Mouse (Mus musculus) right cerebral cortex, postnatal 25 days (tissue): Measurements from ENCODE around the gene Gmds.

Experiments used
- DNase-seq: peaks from one replicate; pipeline ENCODE4 v3.0.0; 2022

Gene Gmds

DNA sequence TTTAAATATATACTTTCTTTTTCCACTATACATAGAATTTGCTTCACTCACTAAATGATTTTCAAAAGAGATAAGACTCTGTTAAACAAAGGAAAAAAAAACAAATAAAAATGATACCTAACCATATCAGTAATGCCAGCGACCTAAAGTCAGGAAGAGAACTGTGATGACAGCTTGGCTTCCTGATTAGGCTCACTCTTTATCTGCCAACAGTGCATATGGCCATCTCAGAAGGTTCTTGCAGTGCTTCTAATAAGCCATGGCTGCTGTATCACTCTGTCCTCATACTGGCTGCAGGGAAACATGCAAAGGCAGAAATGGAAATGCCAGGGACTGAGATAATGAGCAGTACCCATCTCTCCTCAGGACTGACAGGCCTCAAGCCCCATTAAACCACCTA, 192.6 kb downstream of the Gmds start:
- DNase-seq: no peak

DNA sequence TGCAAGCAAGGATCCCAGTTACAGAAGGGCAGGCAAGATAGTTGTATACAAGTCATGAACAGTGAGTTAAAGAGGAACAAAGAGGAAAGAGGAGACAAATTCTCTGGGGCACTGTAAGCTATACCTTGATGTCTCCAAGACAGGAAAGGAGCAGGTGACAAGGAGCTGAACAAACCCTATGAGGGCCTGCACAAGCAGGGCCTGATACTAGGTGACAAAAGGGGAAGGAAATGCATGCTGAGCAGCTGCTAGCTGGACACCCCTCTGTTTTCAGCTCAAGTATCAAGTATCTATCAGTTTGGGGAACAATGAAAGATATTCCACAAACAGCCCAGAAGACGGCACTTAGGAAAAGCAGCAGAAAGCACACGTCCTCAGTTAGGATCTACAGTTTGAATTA, 193.4 kb downstream of the Gmds start:
- no peak for DNase-seq

DNA sequence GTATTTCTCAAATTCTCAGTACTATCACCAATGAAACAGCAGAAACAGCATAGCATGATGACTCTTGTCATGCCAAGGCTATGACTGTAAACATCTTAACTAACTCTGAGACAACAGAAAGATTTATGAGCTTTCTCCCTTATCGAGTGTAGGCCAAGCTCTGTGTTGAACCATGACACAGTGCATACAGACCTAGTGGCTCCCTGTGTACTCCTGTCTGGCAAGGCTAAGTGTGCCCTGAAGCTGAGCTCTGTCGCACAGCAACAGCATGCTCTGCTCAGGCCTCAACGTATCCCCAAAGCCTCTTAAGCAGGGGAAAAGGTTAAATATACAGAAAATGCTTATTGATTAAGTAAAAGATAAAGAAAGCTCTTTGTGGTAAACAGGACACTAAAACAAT, 194.9 kb downstream of the Gmds start:
- no peak for DNase-seq

DNA sequence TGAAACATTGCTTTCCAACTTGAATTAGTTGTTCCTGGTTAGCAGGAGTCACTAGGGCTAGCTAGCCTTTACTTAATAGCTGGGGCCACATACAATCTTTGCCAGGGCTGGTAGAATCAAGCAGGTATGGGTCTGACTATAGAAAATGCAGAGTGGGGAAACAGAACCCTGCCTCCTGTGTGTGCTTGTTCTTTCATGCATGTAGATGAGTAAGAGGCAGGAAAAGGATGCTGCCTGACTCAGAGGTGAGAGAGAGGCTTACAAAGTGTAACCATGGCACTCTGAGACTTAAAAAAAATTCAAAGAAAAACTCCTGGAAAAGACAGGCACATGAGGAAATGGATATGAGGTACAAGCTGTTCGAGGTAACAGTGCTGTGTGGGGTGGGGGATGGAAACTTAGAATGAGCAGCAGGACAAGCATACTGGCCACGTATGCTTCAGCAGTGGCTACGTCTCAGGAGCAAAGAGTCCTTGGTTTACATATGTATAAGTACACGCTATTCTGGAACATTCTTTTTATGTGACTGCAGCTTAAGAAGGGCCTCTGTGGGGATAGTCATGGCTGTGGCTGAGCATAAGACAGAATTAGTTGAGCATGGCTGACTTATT, 203.8 kb downstream of the Gmds start:
- no peak for DNase-seq

DNA sequence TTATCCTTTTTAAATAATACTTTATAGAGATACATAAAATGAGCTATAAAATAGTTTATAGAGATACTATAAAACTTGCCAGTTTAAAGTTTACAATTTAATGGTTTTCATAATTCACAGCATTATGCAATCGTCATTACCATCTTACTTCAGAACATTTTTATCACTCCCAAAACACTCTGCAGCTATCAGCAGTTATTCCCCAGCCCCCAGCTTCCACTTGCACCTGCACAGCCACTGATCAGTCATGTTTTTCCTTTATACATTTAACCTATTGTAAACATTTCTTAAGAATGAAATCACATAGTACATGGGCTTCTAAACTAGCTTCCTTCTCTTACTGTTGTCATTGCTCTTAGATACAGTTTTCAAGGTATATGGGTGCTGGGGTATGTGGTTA, 208.6 kb downstream of the Gmds start:
- no peak for DNase-seq

DNA sequence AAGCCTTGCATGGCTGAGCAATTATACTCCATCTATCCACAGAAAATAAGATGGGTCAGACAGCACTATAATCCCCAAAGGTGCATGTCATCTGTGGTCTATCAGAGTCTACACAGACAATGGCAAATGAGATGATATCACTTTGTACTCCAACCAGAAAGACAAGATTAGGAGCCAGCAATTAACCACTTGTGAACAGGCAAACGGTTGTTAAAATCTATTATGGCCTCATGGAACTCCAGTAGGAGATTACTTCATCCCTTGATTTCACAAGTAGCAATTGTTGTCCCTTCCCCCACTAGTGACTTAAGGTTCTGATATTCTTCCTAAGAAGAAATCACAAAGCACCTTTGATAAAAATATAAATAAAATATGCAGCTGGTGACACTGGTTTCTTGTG, 220.2 kb downstream of the Gmds start:
- no peak for DNase-seq

DNA sequence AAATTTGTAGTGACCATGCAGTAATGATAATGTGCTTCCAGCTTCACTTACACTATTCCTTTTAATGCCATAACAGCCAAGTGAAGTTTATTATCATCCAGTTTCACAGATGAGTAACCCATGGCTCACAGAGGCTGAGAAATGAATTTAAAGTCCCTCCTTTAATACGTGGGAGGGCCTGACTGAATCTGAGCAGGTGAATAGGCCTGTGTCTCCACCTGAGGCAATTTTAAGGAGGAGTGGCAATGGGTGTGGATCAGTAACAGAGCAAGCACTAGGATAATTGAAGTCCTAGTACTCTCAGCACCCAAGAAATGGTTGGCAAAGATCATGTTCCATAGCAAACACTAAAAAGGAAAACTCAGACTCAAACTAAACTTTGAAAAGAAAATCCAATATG, 223.1 kb downstream of the Gmds start:
- DNase-seq: no peak

DNA sequence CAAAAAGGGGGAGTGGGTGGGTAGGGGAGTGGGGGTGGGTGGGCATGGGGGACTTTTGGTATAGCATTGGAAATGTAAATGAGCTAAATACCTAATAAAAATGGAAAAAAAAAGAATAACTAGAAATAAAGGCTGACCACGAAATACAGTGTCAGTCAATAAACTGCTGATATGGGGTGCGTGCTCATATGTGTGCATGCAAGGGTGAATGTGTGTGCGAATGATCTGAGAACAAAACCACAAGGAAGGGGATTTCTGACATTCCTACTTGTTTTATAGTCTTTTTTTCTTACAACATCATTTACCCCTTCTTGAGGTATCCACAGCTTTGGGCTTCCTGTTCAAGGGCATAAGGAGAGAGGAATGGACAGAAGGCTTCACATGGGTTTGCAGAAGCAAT, 224.7 kb downstream of the Gmds start:
- no peak for DNase-seq

DNA sequence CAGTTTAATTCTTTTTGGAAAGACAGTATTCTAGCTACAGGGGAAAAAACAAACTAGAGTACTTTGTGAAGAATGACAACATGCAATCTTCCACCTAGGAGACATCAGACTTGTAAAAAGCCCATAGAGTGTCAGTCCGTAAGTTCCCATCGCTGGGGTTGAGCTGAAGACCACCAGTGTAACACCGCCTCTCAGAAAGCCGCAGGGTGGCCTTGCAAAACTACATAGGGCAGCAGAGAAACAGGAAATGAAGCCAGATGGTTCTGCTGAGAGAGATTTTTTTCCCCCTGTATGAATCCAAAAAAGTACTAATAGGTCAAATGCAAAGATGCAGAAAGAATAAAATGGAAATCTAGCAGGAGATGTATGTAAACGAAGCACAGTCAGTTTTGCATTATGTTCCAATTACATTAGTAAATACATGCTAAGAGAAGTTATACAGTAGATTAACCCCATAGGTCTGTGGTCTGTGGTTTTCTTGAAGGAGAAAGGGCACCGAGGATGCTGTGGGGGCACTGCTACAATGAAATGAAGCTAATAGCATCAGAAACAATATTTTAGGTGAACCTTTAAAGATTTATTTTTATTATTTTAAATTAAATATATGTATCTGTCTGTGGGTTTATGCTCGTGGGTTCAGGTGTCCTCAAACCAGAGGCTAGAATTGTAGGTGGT, 250.1 kb downstream of the Gmds start:
- no peak for DNase-seq

DNA sequence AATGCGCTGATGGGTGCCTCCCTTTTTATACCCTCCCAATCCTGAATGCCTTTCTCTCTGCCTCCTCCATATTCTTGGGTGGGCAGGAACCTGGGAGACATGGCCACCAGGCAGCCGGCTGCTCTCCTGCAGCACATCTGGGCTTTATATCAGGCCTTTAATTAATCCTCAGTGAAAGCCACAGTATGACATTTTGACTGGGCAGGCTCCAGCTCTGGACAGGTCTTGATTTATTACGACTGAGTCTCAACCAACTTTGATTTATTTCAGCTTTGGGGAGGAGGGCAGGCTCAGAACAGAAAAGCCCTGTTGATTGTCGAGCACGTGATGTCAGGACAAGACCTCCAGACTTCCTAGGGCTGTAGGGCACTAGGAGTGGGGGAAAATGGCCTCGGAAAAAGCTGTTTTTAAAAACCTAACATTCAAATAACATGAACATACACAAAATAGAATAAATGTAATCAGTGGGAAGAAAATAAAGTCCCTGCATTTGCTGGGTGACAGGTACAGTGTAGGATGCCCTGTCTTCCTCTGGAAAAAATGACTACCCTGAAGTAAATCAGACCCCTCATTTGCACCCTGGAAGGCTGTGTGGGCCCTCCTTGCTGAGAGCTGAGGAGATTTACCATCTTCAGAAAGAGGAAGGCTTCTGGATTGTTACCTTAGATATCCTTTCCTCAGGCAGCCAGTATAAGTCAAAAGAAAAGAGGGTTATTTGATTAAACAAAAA, 257.9 kb downstream of the Gmds start:
- DNase-seq: no peak

DNA sequence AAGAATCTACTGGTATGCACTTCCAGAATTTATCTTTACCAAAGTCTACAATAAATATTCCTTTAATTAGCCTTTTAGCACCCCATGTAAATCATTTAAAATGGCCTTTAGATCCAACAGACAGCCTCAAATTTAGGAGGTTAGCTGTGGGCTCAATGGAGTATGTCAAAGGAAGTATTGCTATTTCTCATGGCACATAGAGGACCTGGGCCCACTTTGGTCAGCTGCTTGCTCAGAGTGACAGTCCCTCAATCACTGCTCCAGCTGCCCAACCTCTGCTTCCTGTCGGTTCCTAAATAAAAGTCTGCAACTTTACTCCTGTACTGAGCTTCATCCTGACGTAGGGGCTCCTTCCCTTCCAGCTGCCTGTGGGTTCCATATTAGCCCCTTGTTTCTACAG, 264.9 kb downstream of the Gmds start:
- DNase-seq: no peak

DNA sequence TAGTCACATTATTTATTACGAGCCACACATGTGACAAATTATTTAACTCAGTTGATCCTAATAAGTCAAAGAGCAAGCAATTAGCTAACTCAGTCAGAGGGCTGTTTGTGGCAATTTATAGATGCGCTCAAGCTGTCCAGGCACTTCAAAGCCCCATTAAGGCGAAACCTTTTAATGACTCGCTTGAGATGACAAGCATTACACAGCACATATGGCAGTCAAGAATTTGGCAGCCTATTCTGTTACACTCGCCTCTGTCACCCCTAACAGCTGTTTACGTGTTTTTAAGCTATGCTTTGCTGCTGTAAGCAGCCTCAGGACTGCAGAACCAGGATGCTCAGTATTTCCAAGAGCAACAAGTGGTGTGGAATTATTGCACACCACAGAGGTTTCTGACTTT, 283.2 kb downstream of the Gmds start:
- no peak for DNase-seq

DNA sequence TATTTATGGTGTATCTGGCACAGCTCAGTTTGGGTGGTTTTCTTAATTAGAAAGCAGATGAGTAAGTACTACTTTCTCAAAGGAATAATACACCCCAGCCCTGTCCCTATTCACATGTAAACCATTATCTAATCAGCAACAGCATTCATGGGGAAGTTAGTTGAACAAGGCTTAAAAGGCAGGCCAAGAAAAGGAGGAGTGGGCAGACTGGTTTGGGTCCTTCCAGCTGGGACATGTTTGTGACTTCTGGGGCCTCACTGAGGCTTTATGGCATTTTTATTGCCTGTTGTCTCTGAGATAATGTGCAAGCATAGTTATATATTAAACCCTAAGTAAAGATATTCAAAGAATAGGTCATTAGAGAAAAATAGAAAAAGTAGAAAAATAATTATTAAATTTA, 285.0 kb downstream of the Gmds start:
- no peak for DNase-seq

DNA sequence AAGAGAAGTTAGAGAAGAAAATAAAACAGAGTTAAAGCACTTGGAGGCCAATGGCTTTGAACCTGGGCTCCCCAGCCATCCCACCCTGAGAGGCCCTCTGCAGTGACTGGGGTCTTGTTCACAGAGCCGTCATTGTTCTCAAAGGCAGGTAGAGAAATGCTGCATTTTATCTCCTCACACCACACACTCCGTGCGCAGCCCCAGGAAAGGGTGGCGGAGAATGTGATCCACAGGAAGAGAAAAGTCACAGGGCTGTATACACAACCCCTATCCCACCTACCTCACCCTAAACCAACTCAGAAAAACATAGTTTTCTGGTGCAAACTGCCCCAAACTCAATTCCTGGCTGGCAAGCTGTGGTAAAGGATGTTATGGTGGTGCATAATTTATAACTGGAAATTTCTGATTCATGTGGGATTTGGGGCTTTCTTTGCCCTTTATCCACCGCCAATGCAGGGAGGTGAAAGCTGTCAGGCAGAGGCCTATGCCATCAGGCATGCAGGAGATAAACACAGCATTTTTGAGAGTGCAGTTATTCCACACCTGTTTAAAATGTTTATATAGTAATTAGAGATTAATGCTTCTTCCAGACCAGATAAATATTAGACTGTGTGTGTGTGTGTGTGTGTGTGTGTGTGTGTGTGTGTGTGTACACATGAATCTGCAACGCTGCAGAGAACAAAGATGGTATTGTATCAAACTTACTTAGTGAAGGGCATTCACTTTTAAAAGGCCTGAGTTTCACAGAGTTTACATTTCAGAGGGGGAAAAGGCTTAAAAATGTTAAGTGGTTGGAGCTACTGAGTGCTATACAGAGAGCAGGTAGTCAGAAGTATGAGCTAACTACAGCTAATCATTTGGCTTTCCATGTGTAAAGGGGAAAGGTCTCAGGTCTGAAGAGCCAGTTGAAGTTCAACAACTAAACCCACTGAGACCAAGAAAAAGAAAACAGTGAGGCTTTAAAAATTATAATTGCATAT, 290.3 kb downstream of the Gmds start:
- DNase-seq: no peak

DNA sequence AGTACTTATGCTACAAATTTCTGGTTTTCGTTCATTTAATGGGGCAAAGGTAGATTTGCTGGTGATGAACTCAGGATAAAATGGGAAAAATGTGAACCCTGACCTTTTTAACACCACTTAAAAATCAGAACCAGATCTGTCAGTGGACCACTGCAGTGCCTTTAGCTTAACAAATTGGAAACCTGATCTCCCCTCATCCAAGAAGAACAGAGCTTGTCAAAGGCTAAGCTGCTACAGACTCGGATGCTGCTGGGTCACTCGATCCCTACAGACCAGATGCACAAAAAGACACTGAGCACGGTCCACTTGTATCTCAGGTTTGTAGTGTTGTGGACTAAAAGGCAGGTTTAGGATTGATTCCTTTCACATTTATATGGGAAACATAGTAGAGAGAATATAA, 291.6 kb downstream of the Gmds start:
- DNase-seq: no peak

DNA sequence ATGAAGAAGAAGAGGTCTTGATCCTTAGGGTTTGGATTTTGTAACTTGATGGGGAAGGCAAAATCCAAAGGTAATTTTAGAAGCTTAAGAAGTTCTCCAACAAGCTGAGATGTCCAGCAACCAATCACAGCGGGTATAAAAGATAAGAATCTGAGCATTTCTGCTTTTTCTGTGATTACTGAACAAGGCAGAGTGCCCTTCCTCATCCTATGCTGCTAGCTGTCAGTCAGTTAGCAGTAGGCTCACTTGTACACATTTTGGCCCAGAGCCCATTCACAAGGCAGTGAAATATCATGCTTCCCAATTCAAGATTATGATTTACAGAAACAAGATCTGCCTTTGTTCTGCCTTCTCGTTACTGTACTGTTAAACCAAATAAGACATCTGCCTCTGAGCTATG, 295.8 kb downstream of the Gmds start:
- no peak for DNase-seq

DNA sequence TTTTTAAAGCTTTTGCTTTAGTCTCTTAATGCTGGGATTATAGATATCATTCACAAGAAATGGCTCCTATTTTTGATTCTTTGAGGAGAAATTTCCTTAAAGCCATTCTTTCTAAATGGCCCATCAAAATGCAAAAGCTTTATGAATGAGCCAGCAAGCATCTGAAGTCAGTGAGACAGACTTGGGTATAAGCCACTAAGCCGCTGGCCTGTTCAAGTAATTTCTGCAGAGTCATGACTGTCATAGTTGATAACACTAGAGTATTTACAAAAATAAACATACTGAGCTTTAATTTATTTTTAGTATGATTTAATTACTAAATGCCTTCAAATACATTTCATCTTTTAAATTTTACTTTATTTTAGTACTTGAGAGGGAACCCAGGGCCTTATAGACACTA, 297.7 kb downstream of the Gmds start:
- no peak for DNase-seq

DNA sequence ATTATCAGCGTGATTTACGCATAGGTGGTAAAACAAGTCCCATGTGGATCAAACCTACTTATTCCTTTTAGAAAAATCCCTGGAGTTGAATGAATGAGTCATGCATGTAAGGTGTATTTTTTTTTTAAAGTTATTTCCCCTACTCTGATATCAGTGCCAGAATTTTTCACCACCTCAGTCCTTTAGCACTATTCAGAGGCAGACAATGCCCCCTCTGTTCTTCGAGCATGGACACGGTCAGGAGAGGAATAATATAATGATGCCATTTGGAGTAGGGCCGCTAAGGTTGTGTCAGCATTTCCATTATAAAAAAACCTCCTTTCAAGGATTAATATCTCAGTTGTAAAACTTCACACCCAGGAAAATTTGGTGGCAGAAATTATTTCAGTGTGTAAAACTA, 301.6 kb downstream of the Gmds start:
- no peak for DNase-seq

DNA sequence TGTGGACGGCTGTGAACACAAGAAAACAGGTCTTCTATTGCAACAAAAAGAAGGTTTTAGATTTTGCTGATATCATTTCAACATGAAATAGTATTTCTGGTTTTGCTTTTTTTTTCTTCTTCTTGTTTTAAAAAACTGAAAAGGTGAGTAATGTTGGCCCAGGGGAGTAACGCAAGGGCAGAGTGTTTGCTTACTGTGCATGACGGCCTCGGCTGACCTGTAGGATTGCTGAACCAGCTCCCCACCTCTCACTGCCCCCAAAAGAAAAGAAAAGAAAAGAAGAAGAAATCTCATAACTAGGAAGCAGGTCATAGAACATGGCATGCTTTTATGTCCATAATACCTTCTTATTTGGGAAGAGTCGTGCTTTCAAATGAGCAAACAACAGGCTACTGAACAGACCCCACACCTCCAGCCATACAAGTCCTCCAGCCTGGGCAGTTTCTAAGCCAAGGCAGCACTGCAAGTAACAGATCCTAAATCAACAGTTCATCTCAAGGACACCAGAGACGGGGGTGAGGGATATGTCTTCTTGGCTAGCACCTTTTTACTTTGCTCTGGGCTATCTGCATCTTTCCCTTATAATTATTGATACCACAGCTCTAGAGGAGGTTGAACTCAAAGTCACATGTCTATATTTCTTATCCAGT, 303.6 kb downstream of the Gmds start:
- DNase-seq: no peak

DNA sequence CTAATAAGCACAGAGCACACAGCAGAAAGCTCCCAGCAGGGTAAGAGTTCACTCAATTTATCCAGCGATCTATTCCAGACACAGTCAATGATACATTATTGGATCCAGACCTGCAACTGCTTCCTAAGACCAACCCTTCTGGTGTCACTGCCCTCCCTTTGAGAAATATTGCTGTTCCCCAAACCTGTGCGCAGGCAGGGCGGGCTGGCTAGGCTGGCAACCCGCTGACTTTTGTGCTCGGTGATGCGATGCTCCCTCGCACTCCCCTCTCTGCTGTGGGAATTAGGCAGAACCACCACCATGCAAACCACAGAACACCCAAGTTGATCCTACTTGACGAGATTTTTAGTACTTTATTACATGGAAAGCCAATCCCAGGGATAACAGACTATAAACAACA, 304.4 kb downstream of the Gmds start:
- no peak for DNase-seq

DNA sequence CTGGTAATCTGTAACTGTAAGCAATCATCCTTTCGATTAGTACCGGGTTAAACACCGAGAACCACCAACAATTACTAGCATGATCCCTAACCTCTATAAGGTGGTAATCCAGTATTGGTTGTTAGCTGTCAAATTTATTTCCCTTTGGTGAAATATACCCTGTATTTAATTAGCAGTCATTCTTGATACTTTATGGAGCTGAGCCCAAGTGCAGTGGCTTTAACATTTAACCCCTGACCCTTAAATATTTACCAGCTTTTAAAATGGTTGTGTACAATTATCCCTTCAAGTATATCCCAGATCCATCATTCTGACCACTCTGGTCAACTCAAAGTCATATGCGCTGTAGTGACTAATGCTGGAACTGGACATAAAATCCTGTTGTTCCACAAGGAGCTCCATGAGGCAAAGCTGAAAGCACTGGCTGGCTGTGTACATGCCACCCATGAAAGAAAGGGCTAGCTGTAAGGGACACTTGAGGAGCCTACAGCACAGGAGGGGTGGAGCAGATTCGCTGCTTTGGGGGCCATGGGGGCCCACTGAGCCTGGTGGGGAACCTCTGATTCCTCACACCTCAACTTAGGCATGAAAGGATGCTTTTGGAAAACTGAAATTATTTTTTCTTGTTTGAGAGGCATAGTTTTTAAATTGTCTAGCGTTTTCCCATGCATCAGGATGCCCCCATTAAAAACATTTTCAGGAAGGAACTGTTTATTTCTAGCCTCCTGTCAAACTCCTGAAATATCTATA, 312.1 kb downstream of the Gmds start:
- DNase-seq: no peak

DNA sequence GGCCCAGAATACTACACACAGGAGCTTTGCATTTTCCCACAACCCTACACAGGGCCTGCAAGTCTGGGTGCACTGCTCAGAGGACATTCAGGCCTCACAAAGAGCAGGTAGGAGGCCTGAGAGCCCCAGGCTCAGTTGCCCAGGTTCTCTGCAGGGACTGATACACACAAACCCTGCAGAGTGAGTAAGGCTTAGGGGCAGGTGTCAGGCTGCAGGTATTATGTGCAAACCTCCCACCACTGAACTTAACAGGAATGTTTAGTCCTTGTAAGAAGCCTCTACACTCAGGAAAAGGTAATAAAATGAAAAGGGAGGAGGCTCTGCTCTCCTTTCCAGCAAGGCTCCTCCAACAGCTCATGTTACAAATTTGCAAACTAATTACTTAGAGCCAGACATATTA, 313.7 kb downstream of the Gmds start:
- DNase-seq: no peak
